Mouse (Mus musculus): Measurements from ENCODE around the gene Iqsec3. TPM values are rescaled to one million over a fixed set of nuclear protein-coding genes. Genes with fewer than 3 reads are reported as not detected.
"Not testable (repeated sequence)": the region's sequence is repeated elsewhere in the genome, so short reads cannot be mapped to it uniquely, and the experiment has no call there.

The Iqsec3 gene
- polyA plus RNA-seq, 1 experiment from 2014 or later, result 0.03 TPM

DNA sequence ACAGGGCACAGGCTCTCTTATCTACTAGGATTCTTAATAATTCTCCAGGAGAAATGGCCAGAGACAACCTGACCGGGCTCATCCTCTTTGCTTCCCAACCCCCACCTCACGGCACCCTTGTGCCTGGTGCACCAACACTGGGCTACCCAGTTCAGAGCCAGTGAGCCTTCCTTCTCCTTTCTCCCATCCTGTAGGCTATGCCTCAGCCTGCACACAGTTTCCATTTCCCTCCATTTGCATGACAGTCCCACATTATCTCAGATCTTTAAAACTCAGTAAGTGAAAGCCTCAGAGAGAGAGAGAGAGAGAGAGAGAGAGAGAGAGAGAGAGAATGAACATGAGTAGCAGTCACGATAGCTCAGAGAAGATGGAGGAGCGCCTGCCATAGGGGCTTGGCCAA lies 95.2 kb downstream of the Iqsec3 start:
- no peak overlapping the region for H3K27ac ChIP-seq
- no peak overlapping the region for H3K4me3 ChIP-seq
- DNase-seq (ENCODE audit: low spot score), result no peak
- H3K4me1 ChIP-seq, result no peaks in the 10 kb centered on the region
- peaks cover 15% of the 10 kb centered on the region; the same call in 1 of the 2 replicates for H3K27me3 ChIP-seq (ENCODE audit: low read depth, poor library complexity, severe bottlenecking)
- no peaks in the 10 kb centered on the region for H3K36me3 ChIP-seq
- no peaks in the 10 kb centered on the region for H3K9me3 ChIP-seq (replicated peaks)
- 71% methylated on average over 4 of the region's 4 CpGs for WGBS

DNA sequence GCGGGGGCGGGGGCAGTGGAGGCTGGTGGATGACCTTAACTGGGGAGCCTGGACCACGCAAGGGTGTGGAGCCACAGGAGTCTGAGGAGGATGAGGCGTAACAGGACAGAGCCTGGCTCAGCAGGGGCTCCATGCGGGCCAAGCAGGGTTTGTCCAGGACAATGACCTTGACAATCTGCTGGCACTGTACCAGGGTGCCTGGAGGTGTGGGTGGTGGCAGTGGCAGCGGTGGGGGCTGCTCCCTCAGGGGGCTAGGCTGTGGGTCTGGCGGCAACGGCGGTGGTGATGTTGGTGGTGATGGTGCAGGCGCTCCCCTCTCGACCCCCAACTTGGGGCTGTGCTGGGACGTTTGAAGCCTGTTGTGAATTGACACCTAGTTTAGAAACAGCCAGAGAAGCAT lies 97.3 kb downstream of the Iqsec3 start:
- H3K27ac ChIP-seq, result no peak overlapping the region
- H3K36me3 ChIP-seq, result no peaks in the 10 kb centered on the region
- no peaks in the 10 kb centered on the region for H3K9me3 ChIP-seq (replicated peaks)
- peaks cover 15% of the 10 kb centered on the region; the same call in 1 of the 2 replicates for H3K27me3 ChIP-seq (ENCODE audit: low read depth, poor library complexity, severe bottlenecking)
- 53% methylated on average over 12 of the region's 12 CpGs for WGBS
- H3K4me1 ChIP-seq, result no peaks in the 10 kb centered on the region
- no peak for DNase-seq (ENCODE audit: low spot score)
- no peak overlapping the region for H3K4me3 ChIP-seq

DNA sequence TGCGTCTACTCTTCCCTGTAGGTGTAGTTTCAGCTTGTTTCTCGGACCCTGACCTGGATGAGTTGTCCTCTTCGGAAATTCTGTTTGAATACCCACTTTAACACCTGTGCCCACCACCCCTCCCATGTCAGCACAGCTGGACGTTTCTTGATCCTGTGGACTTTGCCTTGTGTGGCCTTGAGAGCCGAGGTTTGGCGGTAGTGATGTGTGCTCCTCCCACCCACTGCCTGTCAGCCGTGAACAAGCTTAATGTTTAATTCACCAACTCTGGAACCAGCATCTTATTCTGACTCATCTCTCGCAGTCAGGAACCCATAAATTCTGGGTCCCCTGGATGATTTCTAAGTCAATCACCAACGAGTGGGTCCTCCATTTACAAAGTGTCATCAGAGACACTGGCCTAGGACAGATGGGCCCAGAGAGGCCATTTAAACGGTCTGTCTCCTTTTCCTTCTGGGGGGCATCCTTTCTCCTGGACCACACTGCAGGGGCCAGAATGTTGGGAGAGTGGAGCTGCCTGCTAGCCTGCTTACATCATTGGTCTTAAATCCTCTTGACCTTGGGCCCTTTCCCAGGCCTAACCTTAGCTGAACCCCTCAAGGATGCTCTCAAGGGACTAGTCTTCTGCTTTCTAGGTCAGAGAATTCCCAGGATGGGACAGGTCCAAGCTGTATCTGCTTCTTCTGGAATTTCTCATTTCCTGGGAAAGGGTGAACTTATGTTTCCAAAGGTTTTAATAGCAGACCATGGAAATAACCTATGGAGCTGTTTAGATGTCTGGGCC lies 102.1 kb downstream of the Iqsec3 start:
- Histone ChIP-seq H3K4me1 (no peaks in the 10 kb centered on the region), H3K4me3 (no peak overlapping the region), H3K36me3 (no peaks in the 10 kb centered on the region), H3K27me3 (ENCODE audit: low read depth, poor library complexity, severe bottlenecking) (0 out of 2 replicates have a peak, but pooled peaks cover 5% of the 10 kb centered on the region), H3K27ac (no peak overlapping the region), H3K9me3 (replicated peaks) (no peaks in the 10 kb centered on the region)
- 81% methylated on average over 10 of the region's 10 CpGs for WGBS
- no peak for DNase-seq (ENCODE audit: low spot score)

DNA sequence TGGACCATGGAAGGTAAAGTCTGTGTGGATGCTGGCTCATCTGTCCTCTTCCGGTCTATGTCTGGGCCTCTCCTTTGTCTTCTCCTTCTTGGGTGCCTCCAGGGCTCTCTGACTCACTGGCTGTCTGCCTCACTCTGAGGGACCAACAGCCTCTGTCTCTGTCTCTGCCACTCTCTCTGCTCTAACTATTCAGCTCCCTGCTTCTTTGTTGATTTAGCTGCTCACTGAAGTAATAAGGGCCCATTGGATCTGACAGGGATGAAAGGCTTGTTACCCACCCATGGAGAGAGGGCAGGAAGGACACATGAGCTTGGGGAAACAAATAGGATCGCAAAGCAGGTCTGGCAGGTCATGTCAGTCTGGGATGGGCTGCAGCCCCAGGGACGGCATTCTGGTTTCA lies 106.4 kb downstream of the Iqsec3 start:
- H3K27ac ChIP-seq, result no peak overlapping the region
- 59% methylated on average over 3 of the region's 3 CpGs for WGBS
- DNase-seq (ENCODE audit: low spot score), result no peak

DNA sequence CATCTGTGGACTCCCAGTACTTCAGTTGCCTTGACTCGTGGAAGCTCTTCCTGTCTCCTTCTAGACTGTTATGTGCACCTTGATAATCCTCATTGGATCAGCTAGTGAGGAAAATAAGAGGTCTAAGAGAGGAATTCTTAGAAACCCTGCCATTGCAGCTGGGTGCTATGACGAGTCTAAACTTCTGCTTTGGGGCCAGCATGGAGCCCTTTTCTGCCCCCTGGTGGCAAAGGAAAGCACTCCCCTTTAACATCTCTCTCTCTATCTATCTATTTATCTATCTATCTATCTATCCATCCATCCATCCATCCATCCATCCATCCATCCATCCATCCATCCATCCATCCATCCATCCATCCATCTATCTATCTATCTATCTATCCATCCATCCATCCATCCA lies 106.9 kb downstream of the Iqsec3 start:
- DNase-seq (ENCODE audit: low spot score); H3K27me3 ChIP-seq (ENCODE audit: low read depth, poor library complexity, severe bottlenecking); H3K27ac ChIP-seq; H3K36me3 ChIP-seq; H3K4me1 ChIP-seq; H3K9me3 ChIP-seq (replicated peaks); H3K4me3 ChIP-seq: not testable (repeated sequence)
- WGBS, result 25% methylated on average over 2 of the region's 2 CpGs

More for the DNA sequence above, 106.4 kb downstream of the Iqsec3 start:
- Histone ChIP-seq H3K27me3 (ENCODE audit: low read depth, poor library complexity, severe bottlenecking) (0 out of 2 replicates have a peak, but pooled peaks cover 4% of the 10 kb centered on the region), H3K4me3 (no peak overlapping the region), H3K4me1 (no peaks in the 10 kb centered on the region), H3K9me3 (replicated peaks) (no peaks in the 10 kb centered on the region), H3K36me3 (no peaks in the 10 kb centered on the region)

DNA sequence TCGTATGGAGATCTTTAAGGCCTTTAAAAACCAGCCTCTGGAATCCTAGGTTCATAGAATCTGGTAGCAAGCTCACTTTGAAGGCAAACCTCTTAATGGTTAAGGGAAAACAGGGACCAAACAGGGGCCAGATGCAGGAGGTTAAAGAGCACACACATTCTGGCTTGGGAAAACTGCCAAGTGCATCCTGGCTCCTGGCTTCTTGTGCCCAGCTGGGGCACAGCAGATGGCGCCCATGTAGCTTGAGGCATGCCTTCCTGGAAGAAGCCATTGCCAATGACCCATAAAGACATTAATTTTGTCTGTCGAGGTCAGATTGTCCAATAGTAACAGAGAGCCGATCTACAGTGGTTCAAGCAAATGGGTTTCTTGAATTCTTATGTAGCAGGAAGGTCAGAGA lies 109.5 kb downstream of the Iqsec3 start:
- Histone ChIP-seq H3K4me3 (no peak overlapping the region), H3K36me3 (no peaks in the 10 kb centered on the region), H3K27me3 (ENCODE audit: low read depth, poor library complexity, severe bottlenecking) (0 out of 2 replicates have a peak, but pooled peaks cover 8% of the 10 kb centered on the region), H3K27ac (no peak overlapping the region), H3K9me3 (replicated peaks) (no peaks in the 10 kb centered on the region), H3K4me1 (no peaks in the 10 kb centered on the region)
- DNase-seq (ENCODE audit: low spot score), result no peak
- 86% methylated on average over 4 of the region's 4 CpGs for WGBS

DNA sequence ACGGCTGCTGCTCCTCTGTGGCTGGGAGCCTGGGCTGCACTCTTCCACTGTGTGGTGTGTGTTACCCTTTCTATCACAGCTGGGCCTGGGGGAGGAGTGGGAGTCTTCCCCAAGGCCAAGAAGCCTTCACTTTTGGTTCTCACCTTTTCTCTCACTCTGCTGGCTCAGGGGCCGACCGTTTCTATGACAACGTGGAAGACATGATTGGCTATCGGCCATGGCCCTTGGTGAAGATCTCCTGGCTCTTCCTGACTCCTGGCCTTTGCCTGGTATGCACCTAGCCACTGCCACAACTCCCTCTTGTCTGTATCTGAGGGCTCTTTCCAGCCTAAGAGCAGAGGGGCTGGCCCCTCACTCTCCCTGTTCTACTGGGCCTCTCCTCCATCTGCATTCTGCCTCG lies 110.4 kb downstream of the Iqsec3 start:
- Histone ChIP-seq H3K4me1 (no peaks in the 10 kb centered on the region), H3K27ac (no peak overlapping the region), H3K36me3 (no peaks in the 10 kb centered on the region), H3K4me3 (no peak overlapping the region), H3K9me3 (replicated peaks) (no peaks in the 10 kb centered on the region), H3K27me3 (ENCODE audit: low read depth, poor library complexity, severe bottlenecking) (0 out of 2 replicates have a peak, but pooled peaks cover 8% of the 10 kb centered on the region)
- WGBS, result 77% methylated on average over 6 of the region's 6 CpGs
- DNase-seq (ENCODE audit: low spot score), result no peak

DNA sequence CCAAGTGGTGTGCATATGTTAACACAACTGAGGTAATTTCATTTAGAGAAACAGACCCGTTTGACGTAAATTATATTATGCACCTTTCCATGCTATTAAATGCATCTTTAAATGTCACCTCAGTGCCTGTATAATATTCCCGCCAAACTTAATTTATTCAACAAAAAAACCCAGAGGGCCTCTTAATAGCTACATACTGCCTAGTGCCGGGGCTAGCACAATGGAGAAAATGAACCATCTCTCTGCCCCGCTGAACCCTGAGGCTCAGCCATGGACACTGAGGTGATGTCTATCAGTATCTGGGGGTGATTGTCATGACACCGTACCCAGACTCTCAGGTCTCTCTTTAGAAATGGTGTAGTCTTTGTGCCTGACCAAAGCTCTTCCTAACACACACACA lies 116.2 kb downstream of the Iqsec3 start:
- Histone ChIP-seq H3K4me1 (no peaks in the 10 kb centered on the region), H3K9me3 (replicated peaks) (no peaks in the 10 kb centered on the region), H3K4me3 (no peak overlapping the region), H3K27ac (no peak overlapping the region), H3K36me3 (no peaks in the 10 kb centered on the region), H3K27me3 (ENCODE audit: low read depth, poor library complexity, severe bottlenecking) (0 out of 2 replicates have a peak, but pooled peaks cover 4% of the 10 kb centered on the region)
- DNase-seq (ENCODE audit: low spot score), result no peak
- 91% methylated on average over 6 of the region's 6 CpGs for WGBS

DNA sequence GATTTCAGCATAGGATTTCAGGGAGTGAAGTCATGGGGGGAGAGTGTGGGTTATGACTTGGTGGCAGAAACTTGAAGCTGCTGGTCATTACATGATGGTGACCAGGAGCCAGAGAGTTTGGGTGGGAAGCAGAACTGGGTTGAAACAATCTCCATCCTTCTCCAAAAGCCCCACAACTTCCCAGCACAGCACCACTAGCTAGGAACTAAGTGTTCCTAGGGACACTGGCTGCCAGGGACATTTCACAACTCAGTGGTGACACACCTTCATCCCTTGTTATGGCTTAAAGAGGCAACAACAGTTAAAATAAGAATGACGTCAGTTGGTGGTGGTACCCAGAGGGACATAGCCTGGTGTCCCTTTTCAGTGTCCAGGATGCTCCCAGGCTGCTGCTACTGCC lies 117.4 kb downstream of the Iqsec3 start:
- Histone ChIP-seq H3K4me1 (no peaks in the 10 kb centered on the region), H3K36me3 (no peaks in the 10 kb centered on the region), H3K4me3 (no peak overlapping the region), H3K27me3 (ENCODE audit: low read depth, poor library complexity, severe bottlenecking) (no peaks in the 10 kb centered on the region), H3K9me3 (replicated peaks) (no peaks in the 10 kb centered on the region), H3K27ac (no peak overlapping the region)
- 74% methylated on average over 1 of the region's 1 CpGs for WGBS
- no peak for DNase-seq (ENCODE audit: low spot score)

DNA sequence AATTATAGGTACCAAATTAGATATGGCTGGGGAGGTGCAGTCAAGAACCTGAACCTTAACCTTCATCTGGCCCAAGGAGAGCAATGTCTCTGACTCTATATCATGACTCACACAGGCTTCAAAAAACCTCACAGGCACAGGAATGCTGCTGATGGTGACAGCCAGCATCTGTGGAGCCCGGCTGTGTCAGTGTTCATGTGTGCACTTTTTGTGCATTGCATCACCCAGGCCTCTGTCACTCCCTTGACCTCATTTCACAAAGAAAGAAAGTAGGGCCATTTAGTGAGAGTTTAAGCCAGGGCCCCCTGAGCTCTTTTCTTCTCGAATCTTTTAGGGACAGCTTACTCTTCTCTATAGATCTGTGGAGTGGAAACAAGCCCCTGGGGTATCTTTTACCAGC lies 121.2 kb downstream of the Iqsec3 start:
- DNase-seq (ENCODE audit: low spot score), result no peak
- no peak overlapping the region for H3K4me3 ChIP-seq
- H3K27ac ChIP-seq, result no peak overlapping the region
- H3K36me3 ChIP-seq, result no peaks in the 10 kb centered on the region
- H3K4me1 ChIP-seq, result peaks cover under 1% of the 10 kb centered on the region; the same call in 1 of the 2 replicates
- WGBS, result 75% methylated on average over 2 of the region's 2 CpGs
- peaks cover 7% of the 10 kb centered on the region; the same call in 1 of the 2 replicates for H3K27me3 ChIP-seq (ENCODE audit: low read depth, poor library complexity, severe bottlenecking)
- H3K9me3 ChIP-seq (replicated peaks), result no peaks in the 10 kb centered on the region

DNA sequence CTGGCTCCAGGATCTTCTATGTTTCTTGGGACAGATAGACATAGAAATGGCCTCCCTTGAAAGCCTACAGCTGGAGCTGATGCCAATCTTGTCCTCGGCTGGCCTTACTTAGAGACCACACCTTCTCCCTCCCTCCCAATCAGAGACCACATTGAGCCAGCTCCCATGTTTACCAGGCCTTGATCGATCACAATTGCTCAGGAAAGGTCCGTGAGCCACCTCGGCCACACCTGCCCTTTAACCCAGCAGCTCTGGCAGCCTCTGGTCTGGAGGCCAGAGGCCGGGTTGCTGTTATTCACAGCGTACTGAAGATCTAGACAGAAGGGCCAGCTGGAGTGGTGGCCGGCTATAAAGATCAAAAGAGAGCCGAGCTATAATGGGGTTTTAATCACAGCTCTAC lies 127.0 kb downstream of the Iqsec3 start:
- H3K9me3 ChIP-seq (replicated peaks), result no peaks in the 10 kb centered on the region
- H3K27ac ChIP-seq, result 0 out of 2 replicates have a peak overlapping the region, but pooled peaks have one; percentile 43
- 7% methylated on average over 8 of the region's 8 CpGs for WGBS
- no peak overlapping the region for H3K4me3 ChIP-seq
- no peaks in the 10 kb centered on the region for H3K36me3 ChIP-seq
- DNase-seq (ENCODE audit: low spot score), result no peak
- peaks cover 28% of the 10 kb centered on the region for H3K27me3 ChIP-seq (ENCODE audit: low read depth, poor library complexity, severe bottlenecking)
- H3K4me1 ChIP-seq, result peaks cover 45% of the 10 kb centered on the region

DNA sequence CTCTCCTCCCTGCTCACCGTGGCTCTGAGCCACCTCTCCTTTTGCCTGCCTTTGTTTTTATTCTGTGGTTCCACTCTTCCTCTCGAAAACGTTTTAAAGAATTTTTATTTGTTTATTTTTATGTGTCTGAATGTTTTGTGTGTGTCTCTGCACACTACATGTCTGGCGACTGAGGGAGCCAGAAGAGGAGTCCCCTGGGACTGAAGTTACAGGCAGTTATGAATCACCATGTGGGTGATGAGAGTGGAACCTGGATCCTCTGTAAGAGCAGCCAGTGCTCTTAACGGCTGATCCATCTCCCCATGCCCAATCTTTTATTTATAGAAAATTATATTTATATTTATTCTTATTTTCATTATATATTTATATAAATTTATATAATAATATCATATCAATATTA lies 129.1 kb downstream of the Iqsec3 start:
- H3K27ac ChIP-seq, result no peak overlapping the region
- no peaks in the 10 kb centered on the region for H3K36me3 ChIP-seq
- H3K4me1 ChIP-seq, result peaks cover 45% of the 10 kb centered on the region
- no peaks in the 10 kb centered on the region for H3K9me3 ChIP-seq (replicated peaks)
- 78% methylated on average over 5 of the region's 5 CpGs for WGBS
- peaks cover 43% of the 10 kb centered on the region for H3K27me3 ChIP-seq (ENCODE audit: low read depth, poor library complexity, severe bottlenecking)
- DNase-seq (ENCODE audit: low spot score), result no peak
- H3K4me3 ChIP-seq, result no peak overlapping the region

DNA sequence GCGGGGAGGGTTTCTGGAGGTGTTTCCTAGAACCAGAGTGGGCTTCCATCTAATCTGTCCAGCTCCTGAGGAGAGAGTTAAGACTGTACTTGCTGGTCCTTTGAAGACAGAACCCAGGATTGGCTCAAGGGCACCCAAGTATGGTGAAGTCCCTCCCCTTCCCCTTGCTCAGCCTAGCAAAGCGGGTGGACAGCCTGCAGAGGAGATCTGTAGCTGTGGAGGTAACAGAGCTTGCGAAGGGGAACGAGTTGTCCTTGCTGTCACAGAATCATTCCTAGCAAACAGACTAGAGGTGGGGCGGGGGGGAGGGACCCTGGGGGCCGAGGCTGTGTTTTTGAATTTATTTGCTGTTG lies 129.7 kb downstream of the Iqsec3 start:
- Histone ChIP-seq H3K27me3 (ENCODE audit: low read depth, poor library complexity, severe bottlenecking) (peaks cover 43% of the 10 kb centered on the region), H3K4me1 (peaks cover 45% of the 10 kb centered on the region), H3K4me3 (no peak overlapping the region), H3K36me3 (no peaks in the 10 kb centered on the region), H3K27ac (no peak overlapping the region), H3K9me3 (replicated peaks) (no peaks in the 10 kb centered on the region)
- 64% methylated on average over 6 of the region's 6 CpGs for WGBS
- DNase-seq (ENCODE audit: low spot score), result no peak

Measured in limb, embryonic 10.5 days (tissue).